Mouse (Mus musculus) liver, embryonic 12.5 days (tissue): ENCODE results near the gene Top1. TPM values are rescaled to one million over a fixed set of nuclear protein-coding genes. Genes with fewer than 3 reads are reported as not detected.

ENCODE experiments used
- ATAC-seq: fragments of 200-750 bp; cut with Nextera tagmentation; 2 replicates; pipeline ENCODE4 v1.8.0; 2017; ENCODE audit warnings: moderate number of reproducible peaks, mild to moderate bottlenecking, moderate library complexity
- H3K27ac ChIP-seq: fragments of 300-500 bp; sonication (generic); 2 replicates; pipeline ENCODE4 v1.5.1; 2016; ENCODE audit warnings: mild to moderate bottlenecking
- H3K27me3 ChIP-seq: fragments of 300-500 bp; sonication (generic); replicated peaks from 2 replicates; pipeline ENCODE4 v1.6.1; 2016; ENCODE audit warnings: mild to moderate bottlenecking, moderate library complexity
- H3K36me3 ChIP-seq: fragments of 300-500 bp; sonication (generic); 2 replicates; pipeline ENCODE4 v1.6.1; 2016; ENCODE audit warnings: mild to moderate bottlenecking, moderate library complexity
- H3K4me1 ChIP-seq: fragments of 300-500 bp; sonication (generic); 2 replicates; pipeline ENCODE4 v1.6.1; 2016
- H3K4me2 ChIP-seq: fragments of 300-500 bp; sonication (generic); 2 replicates; pipeline ENCODE4 v1.6.1; 2016; ENCODE audit warnings: mild to moderate bottlenecking, moderate library complexity
- H3K4me3 ChIP-seq: fragments of 300-500 bp; sonication (generic); 2 replicates; pipeline ENCODE4 v1.5.1; 2016; ENCODE audit warnings: mild to moderate bottlenecking, moderate library complexity
- H3K9ac ChIP-seq: fragments of 300-500 bp; sonication (generic); 2 replicates; pipeline ENCODE4 v1.6.1; 2016; ENCODE audit warnings: mild to moderate bottlenecking, moderate library complexity
- H3K9me3 ChIP-seq: fragments of 300-500 bp; sonication (generic); replicated peaks from 2 replicates; pipeline ENCODE4 v1.6.1; 2016; ENCODE audit warnings: mild to moderate bottlenecking, moderate library complexity
- WGBS: fragments of 180-500 bp; shearing (Covaris S2); methylation state at CpG from one replicate; pipeline ENCODE4 v1.1.7; 2016; ENCODE audit not compliant: insufficient replicate concordance; 5-methylcytosine and 5-hydroxymethylcytosine counted together
- polyA plus RNA-seq: library from polyadenylated mRNA; unstranded; fragments of >200 nt; fragmentation: Nextera tagmentation; extraction: Ambion mirVana; gene quantifications from 2 replicates; pipeline ENCODE4 v1.2.1, GENCODE M21; 2016

The Top1 gene
- polyA plus RNA-seq, 1 experiment from 2014 or later, result 83.7 TPM

GRCm38 (mm10) chr2:160620279-160620963 is 25.3 kb upstream of the Top1 start:
- H3K36me3 ChIP-seq, result no peaks in the 10 kb centered on the region
- H3K4me1 ChIP-seq, result peaks cover 55% of the 10 kb centered on the region
- H3K27ac ChIP-seq, result peak overlapping the region; percentile 85
- 54% methylated on average over 6 of the region's 6 CpGs for WGBS
- peak overlapping the region; percentile 69 for H3K4me2 ChIP-seq
- H3K9ac ChIP-seq, result peak overlapping the region; percentile 61; the same call in 1 of the 2 replicates
- H3K9me3 ChIP-seq, result no peaks in the 10 kb centered on the region
- ATAC-seq, result no peak
- peak overlapping the region; percentile 49; the same call in 1 of the 2 replicates for H3K4me3 ChIP-seq
- peaks cover 20% of the 10 kb centered on the region; the same call in 1 of the 2 replicates for H3K27me3 ChIP-seq

- Histone ChIP-seq H3K4me2 (no peak overlapping the region), H3K4me1 (peaks cover 55% of the 10 kb centered on the region), H3K27ac (peak overlapping the region; percentile 85), H3K9me3 (no peaks in the 10 kb centered on the region), H3K27me3 (peaks cover 20% of the 10 kb centered on the region; the same call in 1 of the 2 replicates), H3K36me3 (no peaks in the 10 kb centered on the region), H3K9ac (no peak overlapping the region), H3K4me3 (no peak overlapping the region)
- ATAC-seq, result no peak
- 85% methylated on average over 11 of the region's 11 CpGs for WGBS
Observed at GRCm38 (mm10) chr2:160621001-160621448, 24.7 kb upstream of the Top1 start.

- no peaks in the 10 kb centered on the region for H3K36me3 ChIP-seq
- no peak overlapping the region for H3K9ac ChIP-seq
- H3K9me3 ChIP-seq, result no peaks in the 10 kb centered on the region
- no peak overlapping the region for H3K4me2 ChIP-seq
- H3K4me3 ChIP-seq, result no peak overlapping the region
- no peak for ATAC-seq
- 51% methylated on average over 5 of the region's 5 CpGs for WGBS
- H3K27me3 ChIP-seq, result peaks cover 21% of the 10 kb centered on the region; the same call in 1 of the 2 replicates
- H3K27ac ChIP-seq, result peak overlapping the region; percentile 85
- peaks cover 56% of the 10 kb centered on the region for H3K4me1 ChIP-seq
Observed at GRCm38 (mm10) chr2:160621661-160622211, 24.0 kb upstream of the Top1 start.

GRCm38 (mm10) chr2:160622646-160623045 is 23.0 kb upstream of the Top1 start:
- ATAC-seq, result no peak
- 69% methylated on average over 3 of the region's 3 CpGs for WGBS
- H3K9ac ChIP-seq, result no peak overlapping the region
- H3K4me1 ChIP-seq, result peaks cover 56% of the 10 kb centered on the region
- H3K4me3 ChIP-seq, result no peak overlapping the region
- H3K9me3 ChIP-seq, result no peaks in the 10 kb centered on the region
- H3K4me2 ChIP-seq, result no peak overlapping the region
- H3K36me3 ChIP-seq, result no peaks in the 10 kb centered on the region
- H3K27ac ChIP-seq, result no peak overlapping the region
- H3K27me3 ChIP-seq, result peaks cover 26% of the 10 kb centered on the region; the same call in 1 of the 2 replicates

- peaks cover 51% of the 10 kb centered on the region for H3K4me1 ChIP-seq
- WGBS, result 50% methylated on average over 3 of the region's 3 CpGs
- H3K9me3 ChIP-seq, result no peaks in the 10 kb centered on the region
- ATAC-seq, result no peak
- H3K36me3 ChIP-seq, result no peaks in the 10 kb centered on the region
- H3K27me3 ChIP-seq, result peaks cover 26% of the 10 kb centered on the region; the same call in 1 of the 2 replicates
- no peak overlapping the region for H3K4me2 ChIP-seq
- no peak overlapping the region for H3K4me3 ChIP-seq
- H3K9ac ChIP-seq, result no peak overlapping the region
- no peak overlapping the region for H3K27ac ChIP-seq
Observed at GRCm38 (mm10) chr2:160623745-160624144, 21.9 kb upstream of the Top1 start.

GRCm38 (mm10) chr2:160627207-160628025 is 18.3 kb upstream of the Top1 start:
- Histone ChIP-seq H3K27ac (no peak overlapping the region), H3K4me1 (peaks cover 39% of the 10 kb centered on the region)
- no peak for ATAC-seq

GRCm38 (mm10) chr2:160628055-160628454 is 17.6 kb upstream of the Top1 start:
- H3K4me2 ChIP-seq, result no peak overlapping the region
- peak overlapping the region; percentile 60 for H3K27ac ChIP-seq
- no peak overlapping the region for H3K9ac ChIP-seq
- no peaks in the 10 kb centered on the region for H3K9me3 ChIP-seq
- ATAC-seq, result no peak
- peaks cover 11% of the 10 kb centered on the region; the same call in 1 of the 2 replicates for H3K27me3 ChIP-seq
- WGBS, result 70% methylated on average over 5 of the region's 5 CpGs
- H3K36me3 ChIP-seq, result no peaks in the 10 kb centered on the region
- no peak overlapping the region for H3K4me3 ChIP-seq
- peaks cover 34% of the 10 kb centered on the region for H3K4me1 ChIP-seq

More at GRCm38 (mm10) chr2:160627207-160628025, 18.3 kb upstream of the Top1 start:
- H3K4me2 ChIP-seq, result no peak overlapping the region
- H3K27me3 ChIP-seq, result peaks cover 17% of the 10 kb centered on the region; the same call in 1 of the 2 replicates
- no peaks in the 10 kb centered on the region for H3K36me3 ChIP-seq
- H3K9ac ChIP-seq, result no peak overlapping the region
- no peak overlapping the region for H3K4me3 ChIP-seq
- WGBS, result 67% methylated on average over 11 of the region's 11 CpGs
- H3K9me3 ChIP-seq, result no peaks in the 10 kb centered on the region

GRCm38 (mm10) chr2:160628666-160629527 is 16.8 kb upstream of the Top1 start:
- Histone ChIP-seq H3K4me2 (peak overlapping the region; percentile 29; the same call in 1 of the 2 replicates), H3K9me3 (no peaks in the 10 kb centered on the region), H3K27me3 (peaks cover 10% of the 10 kb centered on the region; the same call in 1 of the 2 replicates), H3K36me3 (no peaks in the 10 kb centered on the region), H3K4me1 (peaks cover 34% of the 10 kb centered on the region), H3K27ac (peak overlapping the region; percentile 60), H3K9ac (peak overlapping the region; percentile 50; the same call in 1 of the 2 replicates), H3K4me3 (no peak overlapping the region)
- ATAC-seq, result peak; percentile 83
- 75% methylated on average over 12 of the region's 12 CpGs for WGBS

- H3K9me3 ChIP-seq, result no peaks in the 10 kb centered on the region
- no peak overlapping the region for H3K9ac ChIP-seq
- peaks cover 34% of the 10 kb centered on the region for H3K4me1 ChIP-seq
- peak overlapping the region; percentile 29; the same call in 1 of the 2 replicates for H3K4me2 ChIP-seq
- no peak overlapping the region for H3K27ac ChIP-seq
- peaks cover 10% of the 10 kb centered on the region; the same call in 1 of the 2 replicates for H3K27me3 ChIP-seq
- H3K4me3 ChIP-seq, result no peak overlapping the region
- WGBS, result 84% methylated on average over 8 of the region's 8 CpGs
- ATAC-seq, result no peak
- H3K36me3 ChIP-seq, result no peaks in the 10 kb centered on the region
Observed at GRCm38 (mm10) chr2:160629528-160629830, 16.2 kb upstream of the Top1 start.

- H3K4me3 ChIP-seq, result no peak overlapping the region
- peak; percentile 53; the same call in 1 of the 2 replicates for ATAC-seq
- H3K9ac ChIP-seq, result no peak overlapping the region
- H3K4me1 ChIP-seq, result peaks cover 34% of the 10 kb centered on the region
- H3K36me3 ChIP-seq, result no peaks in the 10 kb centered on the region
- H3K9me3 ChIP-seq, result no peaks in the 10 kb centered on the region
- H3K4me2 ChIP-seq, result no peak overlapping the region
- peak overlapping the region; percentile 36; the same call in 1 of the 2 replicates for H3K27ac ChIP-seq
- WGBS, result 82% methylated on average over 9 of the region's 9 CpGs
- H3K27me3 ChIP-seq, result peaks cover 6% of the 10 kb centered on the region; the same call in 1 of the 2 replicates
Observed at GRCm38 (mm10) chr2:160630872-160631597, 14.7 kb upstream of the Top1 start.
